Mouse (Mus musculus) stomach, postnatal 0 days (tissue): ENCODE results near the gene 9130213A22Rik.

Experiments used
- CTCF ChIP-seq: IDR thresholded peaks from 2 replicates; pipeline ENCODE4 v1.5.1; 2016; ENCODE audit warnings: antibody characterized with exemption, low read depth, mild to moderate bottlenecking, moderate library complexity
- EP300 ChIP-seq: optimal IDR thresholded peaks from 2 replicates; pipeline ENCODE3; 2016; ENCODE audit warnings: antibody characterized with exemption

DNA sequence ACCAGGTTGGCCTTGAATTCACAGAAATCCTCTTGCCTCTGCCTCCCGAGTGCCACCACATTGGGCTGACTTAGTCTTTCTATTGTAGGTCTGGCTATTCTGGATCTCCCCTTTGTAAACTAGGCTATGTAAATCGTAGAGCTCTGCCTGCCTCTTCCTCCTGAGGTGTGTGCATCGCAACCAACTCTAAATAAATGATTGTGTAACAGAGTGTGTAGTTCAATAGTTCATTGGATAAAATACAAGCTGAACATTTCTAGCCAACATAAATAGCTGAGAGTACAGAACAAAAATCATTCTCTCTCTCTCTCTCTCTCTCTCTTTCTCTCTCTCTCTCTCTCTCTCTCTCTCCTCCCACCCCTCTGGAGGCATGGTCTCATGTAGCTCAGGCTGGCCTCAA lies 7.8 kb downstream of the 9130213A22Rik start:
- TF ChIP-seq CTCF (no peak), EP300 (no peak)
